Mouse (Mus musculus) c-Kit-negative CD71-positive TER-119-positive erythroid progenitor cells, embryonic 14.5 days (primary cell): ENCODE data around the gene Gja4.

Source experiments
- DNase-seq: peaks from one replicate; pipeline ENCODE4 v3.0.0-alpha.2; 2013; ENCODE audit warnings: low read depth, low spot score

Gene Gja4

DNA sequence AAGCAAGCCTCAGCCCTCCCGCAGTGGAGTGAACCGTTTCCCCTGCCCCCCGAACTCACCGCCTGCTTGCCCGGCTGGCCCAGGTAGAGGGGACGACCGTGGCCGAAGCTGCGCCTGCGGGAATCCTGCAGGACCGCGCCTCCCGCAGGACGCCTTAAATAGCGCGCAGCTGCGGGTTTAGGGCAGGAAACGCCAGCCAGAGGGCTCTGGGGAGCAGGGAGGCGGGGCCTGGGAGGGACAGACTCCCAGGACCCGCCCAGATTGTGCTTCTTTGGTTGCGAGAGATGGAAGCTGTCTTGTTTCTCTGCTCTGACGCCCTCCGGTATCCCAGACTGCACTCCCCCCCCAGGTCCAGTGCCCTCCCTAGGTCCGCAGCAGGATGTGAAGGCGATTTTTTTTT is at the start of gene Gja4:
Gene Gja4, minus strand, starts transcription at position 179 of the 400 bp plus-strand sequence.
- DNase-seq: no peak

DNA sequence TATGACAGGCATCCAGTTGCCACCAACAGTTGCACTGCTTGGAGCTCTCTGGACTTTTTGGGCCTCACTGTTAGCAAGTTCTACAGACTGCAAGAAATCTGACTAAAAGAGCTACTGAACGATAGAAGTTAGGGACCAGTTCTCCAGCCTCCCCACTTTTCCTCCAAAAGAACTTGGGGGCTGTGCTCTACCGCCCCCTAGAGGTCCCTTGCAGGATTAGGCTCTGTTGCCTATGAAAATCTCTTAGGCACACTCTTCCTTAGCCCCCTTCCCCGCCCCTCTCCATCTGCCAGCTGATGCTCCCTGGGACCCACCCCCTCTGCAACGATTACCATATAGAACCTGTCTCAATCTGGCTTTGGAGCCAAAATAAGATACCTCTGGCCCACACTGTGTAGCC is 49.5 kb upstream of the Gja4 start:
- DNase-seq: no peak

DNA sequence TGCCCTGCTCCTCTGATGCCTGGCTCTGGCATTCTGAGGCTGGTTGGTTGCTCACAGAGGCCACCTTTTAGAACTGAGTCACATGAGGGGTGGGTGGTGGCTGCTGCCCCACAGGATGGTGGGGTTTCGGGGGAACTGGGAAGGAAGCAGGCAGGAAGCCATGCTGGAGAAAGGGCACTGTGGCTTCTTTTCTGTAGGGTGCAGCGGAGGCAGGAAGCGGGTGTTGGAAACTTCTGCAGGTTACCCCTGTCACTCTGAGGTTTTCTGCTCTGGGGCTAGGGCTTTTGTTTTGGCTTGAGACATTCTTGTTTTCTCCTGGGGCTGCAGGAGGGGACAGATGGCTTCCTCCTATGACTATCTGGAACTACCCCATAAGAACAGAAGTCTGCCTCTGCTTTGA is 48.7 kb upstream of the Gja4 start:
- no peak for DNase-seq

DNA sequence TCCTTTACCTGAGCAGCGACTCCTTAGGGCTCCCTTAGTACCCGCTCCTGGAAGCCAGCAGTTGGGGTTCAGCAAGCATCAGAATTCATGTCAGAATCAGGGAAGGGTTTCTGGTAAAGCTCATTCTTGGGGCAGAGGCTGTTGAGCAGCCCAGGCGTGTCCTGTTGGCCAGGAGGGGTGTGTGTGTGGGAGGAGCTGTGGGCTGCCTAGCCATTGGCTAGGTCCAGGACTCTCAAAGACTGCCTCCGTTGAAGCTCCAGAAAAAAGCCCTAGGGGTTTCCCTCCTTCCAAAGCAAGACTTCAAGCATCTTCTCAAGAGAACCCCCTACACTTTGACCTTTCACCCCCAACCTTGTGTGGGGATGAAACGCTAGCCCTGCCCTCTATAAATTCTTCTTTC is 44.2 kb upstream of the Gja4 start, which contains the start of gene Gjb5:
Gene Gjb5, minus strand, starts transcription at position 164 of the 400 bp plus-strand sequence.
- DNase-seq: no peak

DNA sequence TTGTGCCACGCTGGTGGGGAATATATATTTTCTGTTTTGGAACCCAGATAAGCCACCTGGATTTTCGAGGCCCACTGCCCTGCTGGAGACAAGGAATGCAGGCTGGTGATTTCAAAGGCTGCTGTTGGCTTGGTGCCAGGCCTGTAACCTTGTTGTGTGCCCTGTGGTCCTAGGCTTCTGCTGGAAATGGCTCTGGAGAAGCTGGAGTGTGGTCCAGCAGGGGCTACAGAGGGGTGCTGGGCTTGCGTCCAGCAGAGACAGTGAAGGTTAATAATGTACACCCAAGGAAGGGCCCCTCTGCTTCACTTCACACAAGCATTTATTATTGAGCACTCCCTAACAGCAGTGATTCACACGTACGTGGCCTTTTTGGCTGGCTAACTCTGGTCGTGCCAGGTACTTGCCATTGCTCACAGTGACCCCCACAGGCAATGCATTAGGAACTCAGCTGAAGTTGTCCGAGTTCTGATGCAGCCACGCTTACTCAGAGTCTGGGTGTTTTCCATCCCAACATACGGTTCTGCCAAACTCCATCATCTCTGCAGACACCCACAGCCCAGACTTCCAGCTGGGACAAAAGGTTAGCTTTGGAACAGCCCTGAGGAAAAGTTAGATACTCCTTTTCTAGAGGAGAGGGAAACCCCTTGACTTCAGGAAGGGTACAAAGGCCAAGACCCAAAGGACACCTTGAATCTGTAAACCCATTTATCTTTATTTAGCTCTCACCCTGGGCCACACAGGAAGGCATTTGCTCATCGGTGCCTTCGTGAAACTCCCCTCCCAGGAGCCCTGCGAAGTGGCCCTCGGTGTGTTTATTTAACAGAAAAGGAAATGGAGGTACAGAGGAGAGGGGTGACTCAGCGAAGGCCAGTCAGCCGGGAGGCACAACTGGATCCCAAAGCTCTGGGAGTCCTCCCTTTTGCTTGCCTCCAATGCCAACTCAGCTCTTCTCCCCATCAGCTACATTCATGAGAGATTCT is 41.0 kb upstream of the Gja4 start:
- DNase-seq: no peak

DNA sequence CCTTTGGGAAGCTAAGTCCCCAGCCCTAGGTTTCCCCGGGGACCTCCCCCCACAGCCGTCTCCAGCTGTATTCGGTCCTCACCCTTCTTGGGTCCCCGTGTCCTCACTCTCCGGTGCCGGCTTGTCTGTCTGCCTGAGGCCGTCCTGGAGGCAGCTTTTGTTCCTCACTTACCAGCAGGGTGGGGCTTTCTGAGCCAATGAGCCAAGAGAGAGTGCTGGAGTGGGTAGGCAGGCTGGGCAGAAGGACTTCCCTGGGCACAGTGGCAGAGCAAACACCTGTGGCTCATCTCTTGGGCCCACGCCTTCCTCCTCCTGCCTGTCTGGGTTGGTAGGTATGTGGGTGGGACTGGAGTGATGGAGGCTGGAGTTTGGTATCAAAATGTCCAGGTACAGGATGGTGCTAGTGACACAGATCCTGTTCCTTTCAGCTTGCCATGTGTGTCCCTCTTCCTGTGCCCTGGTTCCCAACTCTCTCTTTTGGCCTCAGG is 40.2 kb upstream of the Gja4 start, which contains the start of gene Gjb4:
Gene Gjb4, minus strand, starts transcription at position 131 of the 488 bp plus-strand sequence.
- no peak for DNase-seq

DNA sequence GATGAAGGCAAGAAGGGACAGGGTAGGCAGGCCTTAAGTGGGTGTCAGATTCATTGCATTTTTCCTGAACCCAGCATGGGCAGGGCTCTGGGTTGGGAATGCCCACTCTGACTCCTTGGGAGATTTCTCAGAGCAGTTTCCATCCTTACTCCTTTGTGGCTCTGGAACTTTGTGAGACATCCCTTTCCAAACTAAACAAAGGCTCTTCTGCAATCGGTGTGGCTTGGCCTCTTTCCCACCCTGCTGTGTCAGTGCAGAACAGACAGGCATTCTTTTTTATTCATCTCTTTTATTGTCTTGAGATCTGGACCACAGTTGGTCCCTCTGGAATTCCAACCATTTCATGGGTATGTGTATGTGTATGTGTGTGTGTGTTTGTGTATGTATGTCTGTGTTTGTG is 38.8 kb upstream of the Gja4 start:
- DNase-seq: no peak

DNA sequence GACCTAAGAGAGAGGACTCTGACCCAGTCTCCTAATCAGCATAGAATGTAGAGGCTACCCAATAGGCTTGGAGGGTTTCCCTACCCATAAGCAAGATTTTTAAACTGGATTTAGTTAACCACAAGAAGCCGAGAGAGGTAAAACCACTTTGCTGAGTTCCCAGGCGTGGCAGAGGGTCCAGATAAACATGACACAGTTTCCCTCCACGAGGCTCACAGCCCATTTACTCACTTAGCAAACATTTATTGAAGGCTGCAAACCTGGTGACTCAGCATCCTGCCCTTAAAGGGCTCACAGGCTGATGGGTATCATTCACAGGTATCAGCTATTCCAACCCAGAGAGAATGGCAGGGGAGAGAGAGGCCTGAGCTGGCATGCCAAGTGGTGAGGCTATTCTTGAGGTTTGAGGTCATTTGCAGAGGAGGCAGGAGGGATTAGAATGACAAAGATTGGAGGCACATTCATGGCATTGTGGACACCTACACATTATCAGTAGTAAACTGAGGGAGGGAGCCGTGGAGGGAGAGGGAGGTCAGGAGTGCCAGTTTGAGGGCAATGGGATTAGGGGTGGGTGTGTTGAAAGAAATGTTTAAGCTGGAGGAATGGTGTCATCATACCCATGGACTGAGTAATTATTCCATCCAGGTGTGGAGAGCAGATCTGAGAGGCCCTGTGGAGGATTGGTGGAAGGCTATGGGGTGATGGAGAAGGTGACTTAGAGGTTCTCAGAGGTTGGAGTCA is 35.9 kb upstream of the Gja4 start:
- no peak for DNase-seq

DNA sequence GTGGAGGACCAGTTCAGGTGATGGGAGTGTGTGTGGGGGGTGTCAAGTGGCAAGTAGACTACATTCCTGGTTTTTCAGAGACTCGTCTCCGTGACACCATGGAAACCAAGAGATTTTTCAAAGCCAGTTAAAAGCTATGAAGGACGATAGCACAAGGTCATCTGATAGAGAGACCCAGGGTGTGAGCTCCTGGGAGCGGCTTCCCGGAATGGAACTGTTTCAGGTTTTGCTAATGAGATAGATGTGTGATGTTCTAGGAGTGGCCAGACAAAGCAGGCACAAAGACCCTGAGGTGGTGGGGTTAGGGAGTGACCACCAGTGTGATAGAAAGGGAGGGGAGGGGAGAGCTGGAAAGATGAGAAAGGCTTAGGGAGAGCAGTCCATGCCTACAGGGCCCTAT is 31.2 kb upstream of the Gja4 start:
- DNase-seq: no peak

DNA sequence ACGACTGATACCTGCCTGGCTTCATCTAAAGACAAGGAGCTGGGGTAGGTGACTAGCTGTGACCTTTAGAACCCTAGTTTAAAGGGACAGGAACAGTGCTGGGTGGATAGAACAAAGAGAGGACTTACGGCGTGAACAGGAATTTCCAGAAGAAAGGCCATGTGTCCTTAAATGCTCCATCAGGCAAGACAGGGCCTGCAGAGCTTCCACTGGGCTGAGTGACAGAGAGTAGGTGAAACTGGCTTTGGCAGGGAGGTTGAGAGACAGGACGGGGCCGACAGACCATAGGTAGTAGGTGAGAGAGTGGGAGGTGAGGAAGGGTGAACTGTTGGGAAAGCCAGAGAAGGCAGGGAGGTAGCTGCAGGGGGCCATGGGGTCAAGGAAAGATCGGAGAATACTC is 27.5 kb upstream of the Gja4 start:
- DNase-seq: no peak

DNA sequence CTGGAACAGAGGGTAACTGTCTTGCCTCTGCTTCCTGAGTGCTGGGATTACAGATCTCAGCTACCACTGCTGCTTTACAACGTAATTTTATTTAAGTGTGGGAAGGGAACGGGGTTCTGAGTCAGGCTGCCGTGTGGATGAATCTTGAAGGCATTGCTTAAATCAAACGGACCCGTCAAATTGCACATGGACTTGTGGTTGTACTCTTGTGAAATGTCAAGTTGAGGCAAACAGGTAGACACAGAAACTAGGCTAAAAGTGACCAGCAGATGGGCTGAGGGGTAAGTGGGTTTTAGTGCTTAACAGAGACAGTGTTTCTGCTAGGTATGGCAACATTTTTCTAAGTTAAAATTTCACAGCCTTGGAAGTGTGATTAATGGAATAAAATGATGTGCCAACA is 23.8 kb upstream of the Gja4 start:
- no peak for DNase-seq

DNA sequence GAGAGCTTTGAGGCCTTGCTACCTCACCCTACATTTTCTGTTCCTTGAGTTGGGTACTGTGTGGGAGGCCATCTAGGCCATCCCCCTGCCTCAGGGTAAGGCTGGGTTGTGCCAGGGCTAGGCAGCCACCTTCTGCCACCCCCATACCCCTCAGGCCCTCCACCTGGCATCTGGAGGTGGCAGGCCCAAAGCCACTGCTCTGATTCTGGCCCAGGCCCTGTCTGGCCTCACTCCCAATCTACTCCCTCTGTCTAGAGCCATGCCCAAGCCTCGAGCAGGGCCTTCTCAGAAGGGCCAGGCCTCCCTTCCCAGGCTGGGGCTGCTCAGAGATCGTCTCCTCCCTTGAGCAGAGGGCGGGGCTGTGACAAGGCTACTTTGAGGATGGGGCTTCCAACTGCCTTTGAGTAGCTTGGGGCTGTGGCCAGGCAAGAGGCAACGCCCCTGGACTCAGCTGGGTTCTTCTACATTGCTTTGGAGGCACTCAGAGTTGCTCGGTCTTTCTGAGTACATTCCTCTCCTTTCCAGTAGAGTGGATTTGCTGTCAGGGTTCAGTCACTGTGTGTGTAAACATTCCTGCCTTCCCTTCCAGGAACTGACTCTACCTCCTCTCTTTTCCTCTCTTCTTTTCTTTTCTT is 21.1 kb upstream of the Gja4 start:
- no peak for DNase-seq

DNA sequence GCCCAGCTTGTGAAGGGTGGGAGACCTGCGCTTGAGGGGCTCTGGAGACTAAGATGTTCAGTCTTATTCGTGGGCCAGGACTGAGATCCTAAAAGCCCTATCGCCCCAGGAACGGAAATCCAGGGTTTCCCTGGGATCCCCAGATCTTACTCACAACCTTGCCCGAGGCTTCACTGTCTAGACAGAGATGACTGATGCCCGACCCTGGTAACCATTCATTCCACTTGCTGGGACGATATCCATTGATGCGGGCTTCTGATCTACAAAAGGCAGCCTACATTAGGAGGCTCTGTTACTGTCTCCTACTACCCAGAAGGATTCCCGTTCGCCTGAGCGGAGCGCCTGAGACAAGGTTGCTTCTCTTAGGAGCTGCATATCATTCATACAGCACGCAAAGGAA is 17.3 kb upstream of the Gja4 start:
- no peak for DNase-seq

DNA sequence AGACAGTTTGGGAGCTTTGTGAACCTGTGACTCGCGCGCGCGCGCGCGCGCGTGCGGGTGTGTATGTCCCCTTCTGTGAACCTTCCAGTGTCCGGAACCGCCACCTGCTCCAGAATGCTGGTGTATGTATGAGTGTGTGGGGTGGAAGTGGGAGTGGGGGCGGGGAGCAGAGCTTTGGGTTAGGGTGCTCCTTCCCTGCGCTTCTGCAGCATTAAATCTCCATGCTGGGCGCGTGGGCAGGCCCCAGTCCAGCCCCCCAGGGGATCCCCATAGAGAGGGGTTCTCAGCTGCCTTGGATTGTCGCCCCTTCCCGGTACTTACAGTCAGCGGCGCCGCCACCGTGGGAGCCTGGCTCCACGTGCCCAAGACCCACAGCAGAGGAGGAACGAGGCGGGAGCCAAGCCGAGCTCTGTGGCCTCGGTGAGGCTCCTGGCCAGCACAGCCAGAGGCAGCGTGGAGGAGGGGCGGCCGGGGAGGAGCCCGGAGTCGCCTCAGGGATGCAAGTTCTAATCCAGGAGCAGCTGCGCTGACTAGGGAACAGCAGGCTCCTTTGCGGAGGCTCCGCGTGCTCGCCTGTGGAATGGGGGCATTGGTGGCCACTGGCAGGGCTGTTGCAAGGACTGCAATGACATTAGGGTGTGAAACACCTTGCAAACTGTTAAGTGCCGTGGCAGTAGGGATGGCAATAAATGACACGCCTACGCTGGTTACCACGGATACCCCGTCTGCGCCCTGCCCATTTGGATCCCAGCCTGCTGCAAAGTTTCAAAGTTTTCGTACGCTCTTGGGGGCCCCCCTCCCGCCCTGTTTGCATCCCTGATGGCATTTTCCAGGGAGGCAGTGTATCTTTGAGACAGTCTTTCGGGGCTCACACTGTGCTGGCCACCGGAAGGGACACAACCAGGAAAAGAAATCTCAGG is 16.6 kb upstream of the Gja4 start, which contains the start of gene Gjb3:
Gene Gjb3, minus strand, starts transcription at position 664 of the 920 bp plus-strand sequence.
- no peak for DNase-seq

DNA sequence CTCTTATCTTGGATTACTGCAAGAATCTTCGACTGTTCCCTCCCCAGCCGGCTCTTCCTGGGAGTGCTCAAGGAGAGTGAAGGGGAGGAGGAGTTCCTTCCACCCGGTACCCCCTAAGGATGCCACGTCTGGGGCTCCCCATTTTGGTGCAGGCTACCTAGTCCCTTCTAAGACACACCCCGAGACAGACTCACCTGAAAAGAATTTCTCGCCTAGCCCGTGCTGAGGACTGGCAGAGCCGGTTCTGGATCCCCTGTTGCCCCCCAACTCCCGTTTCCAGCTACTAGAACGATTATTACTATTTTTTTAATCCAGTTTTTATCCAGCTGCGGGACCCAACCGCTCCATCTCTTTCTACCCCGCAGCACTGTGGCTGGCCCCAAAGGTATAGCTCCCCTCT is 15.9 kb upstream of the Gja4 start:
- DNase-seq: no peak

DNA sequence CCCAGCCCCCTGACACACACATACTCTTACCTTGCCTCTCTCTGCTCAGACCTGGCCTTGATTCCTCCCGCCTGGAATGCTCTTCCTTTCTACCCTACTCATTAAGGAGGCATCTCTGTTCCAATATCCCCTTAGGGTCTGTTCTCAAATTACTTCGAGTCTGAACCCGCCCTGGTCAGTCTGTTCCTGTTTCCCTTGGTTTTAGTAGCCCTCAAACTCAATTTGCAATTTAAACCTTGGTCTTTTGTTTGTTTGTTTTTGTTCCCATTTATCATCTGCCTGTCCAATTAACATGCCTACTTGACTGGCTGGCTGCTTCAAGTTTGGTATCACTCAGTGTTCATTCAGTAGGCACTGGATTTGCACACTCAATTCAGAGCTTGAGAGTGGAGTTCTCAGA is 15.2 kb upstream of the Gja4 start:
- DNase-seq: no peak

DNA sequence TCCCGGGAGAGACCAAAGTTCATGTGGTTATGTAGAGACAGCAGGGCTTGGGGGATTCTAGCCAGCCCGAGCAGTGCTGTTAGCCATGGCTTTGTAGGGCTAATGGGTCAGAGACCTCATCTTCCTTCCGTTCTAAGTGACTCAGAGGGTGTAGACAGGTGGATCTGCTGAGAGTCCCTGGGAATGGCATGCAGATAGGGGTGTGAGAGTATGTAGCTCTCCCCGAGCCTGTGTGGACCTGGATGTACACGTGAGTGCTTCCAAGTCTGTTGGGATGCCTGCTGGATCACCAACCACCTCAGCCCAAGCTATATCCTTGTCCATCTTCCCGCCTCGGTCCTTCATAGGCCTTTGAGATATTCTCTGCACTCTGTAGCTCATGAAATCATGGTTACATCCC is 14.5 kb upstream of the Gja4 start:
- no peak for DNase-seq

DNA sequence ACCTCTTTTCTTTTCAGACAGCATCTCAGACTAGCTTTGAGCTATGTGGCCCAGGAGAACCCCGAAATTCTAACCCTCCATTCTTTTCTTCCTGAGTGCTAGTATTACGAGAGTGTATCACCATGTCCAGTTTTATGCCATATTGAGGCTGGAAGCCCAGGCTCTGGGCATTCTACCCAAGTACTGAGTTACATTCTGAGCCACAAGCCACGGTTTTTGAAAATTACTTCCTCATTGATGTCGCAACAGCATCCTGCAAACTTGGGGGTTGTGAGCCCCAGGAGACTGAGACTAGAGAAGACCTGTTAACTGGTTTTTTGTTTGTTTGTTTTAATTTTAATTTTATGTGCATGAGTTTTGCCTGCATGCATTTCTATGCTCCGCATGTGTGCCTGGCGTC is 13.9 kb upstream of the Gja4 start:
- no peak for DNase-seq

DNA sequence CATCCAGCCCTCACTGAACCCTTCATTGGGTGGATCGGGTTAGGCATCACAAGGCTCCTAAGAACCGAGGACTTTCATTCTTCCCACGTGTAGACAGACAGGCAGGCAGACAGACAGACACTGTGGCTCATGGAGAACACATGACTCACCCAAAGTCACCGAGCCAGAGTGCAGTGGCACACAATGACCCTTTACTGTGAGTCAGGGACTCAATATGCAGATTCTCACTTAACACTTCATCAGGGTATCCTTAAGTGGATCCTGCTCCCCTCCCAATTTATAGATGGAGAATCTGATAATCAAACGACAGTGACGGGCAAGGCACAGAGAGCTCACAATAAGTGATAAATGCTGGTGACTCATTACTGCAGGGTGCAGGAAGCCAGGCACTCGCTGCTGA is 13.4 kb upstream of the Gja4 start:
- DNase-seq: no peak

DNA sequence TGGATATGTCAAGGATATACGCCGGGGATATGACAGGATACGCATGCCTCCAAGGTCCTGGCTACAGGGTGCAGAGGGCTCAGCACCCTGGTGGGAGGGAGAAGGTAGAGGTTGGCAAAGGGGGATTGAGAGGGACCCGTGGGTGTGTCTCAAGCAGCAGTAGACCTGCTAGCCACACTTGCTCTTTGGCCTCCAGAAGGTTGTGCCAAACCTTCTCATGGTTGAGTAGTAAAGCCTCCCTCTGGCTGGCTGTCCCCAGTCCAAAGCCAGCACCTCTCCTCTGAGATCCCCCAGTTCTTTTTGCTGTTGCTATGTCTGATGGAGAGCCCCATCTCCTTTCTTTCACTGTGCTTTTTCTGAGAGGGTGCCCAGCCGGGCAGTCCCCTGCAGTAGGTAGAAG is 11.4 kb upstream of the Gja4 start:
- DNase-seq: no peak

DNA sequence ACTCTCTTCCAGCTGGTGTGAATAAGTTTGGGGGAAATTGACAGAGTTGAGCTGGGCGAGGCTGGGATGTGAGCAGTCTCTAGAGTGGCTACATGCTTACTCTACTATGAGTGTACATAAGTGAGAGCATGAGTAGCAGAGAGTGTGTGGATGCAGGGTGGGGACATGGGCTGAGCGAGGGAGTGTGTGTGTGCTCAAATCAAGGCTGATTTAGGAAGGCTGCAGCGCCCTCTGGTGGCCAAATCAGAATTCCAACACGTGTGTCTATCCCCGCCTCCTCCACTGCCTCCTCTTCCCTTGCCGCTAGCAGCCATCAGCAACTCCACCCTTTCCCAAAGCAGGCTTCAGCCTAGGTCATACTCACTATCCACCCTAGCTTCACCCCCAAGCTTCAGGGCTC is 10.9 kb upstream of the Gja4 start:
- peak; percentile 41 for DNase-seq
